Mouse (Mus musculus) gastrocnemius, postnatal 36 days (tissue): ENCODE measurements around the gene AC124108.1. TPM values are rescaled to one million over a fixed set of nuclear protein-coding genes. Genes with fewer than 3 reads are reported as not detected.

ENCODE experiments used
- DNase-seq, 2 experiments: peaks; one replicate each; pipeline ENCODE4 v3.0.0; 2022
- intact Hi-C: fragments of 180-260 bp; cut with DNase I; formaldehyde crosslinking; loops from one replicate; pipeline ENCODE4 v1.15.1; 2025
- long read RNA-seq, 2 experiments: library from polyadenylated mRNA; stranded (forward); transcript quantifications; one replicate each; pipeline ENCODE4 v2.0.0; 2021
- total RNA-seq, 2 experiments: library from RNA; stranded (reverse); gene quantifications; 2 replicates each; pipeline ENCODE4 v1.2.3; 2021

Gene AC124108.1
- not detected for total RNA-seq
- long read RNA-seq, experiment 1, result 0 reads
- long read RNA-seq, experiment 2, result 0 reads

- intact Hi-C loops, result no loop called here
- no peak for DNase-seq
Measured at GRCm38 (mm10) chr1:132191093-132191785, at the start of gene AC124108.1, which contains the start of gene Lemd1. TSS of gene AC124108.1 (plus strand) at chr1:132191457. TSS of gene Lemd1 (plus strand) at chr1:132191431.

GRCm38 (mm10) chr1:132141753-132142152 is 49.5 kb upstream of the AC124108.1 start:
- intact Hi-C loops, result no loop called here
- DNase-seq, result no peak

- no peak for DNase-seq
- intact Hi-C loops, result no loop called here
Measured at GRCm38 (mm10) chr1:132143079-132143478, 48.2 kb upstream of the AC124108.1 start.

- intact Hi-C loops, result no loop called here
- DNase-seq, result no peak
Measured at GRCm38 (mm10) chr1:132143730-132144129, 47.5 kb upstream of the AC124108.1 start.

- DNase-seq, result no peak
- intact Hi-C loops, result no loop called here
Measured at GRCm38 (mm10) chr1:132144223-132144622, 47.0 kb upstream of the AC124108.1 start.

GRCm38 (mm10) chr1:132144837-132145236 is 46.4 kb upstream of the AC124108.1 start:
- intact Hi-C loops, result no loop called here
- DNase-seq, result no peak

- intact Hi-C loops, result no loop called here
- no peak for DNase-seq
Measured at GRCm38 (mm10) chr1:132145973-132146685, 45.1 kb upstream of the AC124108.1 start.

- intact Hi-C loops, result no loop called here
- DNase-seq, result no peak
Measured at GRCm38 (mm10) chr1:132149410-132149809, 41.8 kb upstream of the AC124108.1 start.

- intact Hi-C loops, result no loop called here
- DNase-seq, result no peak
Measured at GRCm38 (mm10) chr1:132150171-132150570, 41.1 kb upstream of the AC124108.1 start.

GRCm38 (mm10) chr1:132150817-132151601 is 40.2 kb upstream of the AC124108.1 start:
- no peak for DNase-seq
- intact Hi-C loops, result no loop called here

GRCm38 (mm10) chr1:132151908-132152307 is 39.3 kb upstream of the AC124108.1 start:
- intact Hi-C loops, result no loop called here
- DNase-seq, result no peak

- DNase-seq, result no peak
- intact Hi-C loops, result no loop called here
Measured at GRCm38 (mm10) chr1:132153086-132153690, 38.1 kb upstream of the AC124108.1 start.

GRCm38 (mm10) chr1:132153691-132154090 is 37.6 kb upstream of the AC124108.1 start:
- no peak for DNase-seq
- intact Hi-C loops, result no loop called here

- DNase-seq, result peak; percentile 64 to 77
- intact Hi-C loops, result loop anchor here (1.0 to 5.0 kb wide), 3 partner anchors 34 to 197 kb away; no protein-coding TSS in a partner anchor
Measured at GRCm38 (mm10) chr1:132155737-132156136, 35.5 kb upstream of the AC124108.1 start.

GRCm38 (mm10) chr1:132157016-132157781 is 34.1 kb upstream of the AC124108.1 start:
- intact Hi-C loops, result loop anchor here (2.0 to 5.0 kb wide), 2 partner anchors 80 to 195 kb away; no protein-coding TSS in a partner anchor
- DNase-seq, result peak; percentile 80 to 85

- DNase-seq, result no peak
- intact Hi-C loops, result loop anchor here (2.0 to 5.0 kb wide), 3 partner anchors 79 to 194 kb away; no protein-coding TSS in a partner anchor
Measured at GRCm38 (mm10) chr1:132157808-132158207, 33.4 kb upstream of the AC124108.1 start.

- intact Hi-C loops, result loop anchor here (2.0 to 5.0 kb wide), 2 partner anchors 146 to 194 kb away; no protein-coding TSS in a partner anchor
- DNase-seq, result peak in 1 of 2 experiments; percentile 33
Measured at GRCm38 (mm10) chr1:132158741-132159140, 32.5 kb upstream of the AC124108.1 start.

- intact Hi-C loops, result loop anchor here (2.0 to 5.0 kb wide), 2 partner anchors 145 to 193 kb away; no protein-coding TSS in a partner anchor
- DNase-seq, result no peak
Measured at GRCm38 (mm10) chr1:132159681-132160080, 31.6 kb upstream of the AC124108.1 start.

- DNase-seq, result no peak
- intact Hi-C loops, result no loop called here
Measured at GRCm38 (mm10) chr1:132161211-132161880, 29.9 kb upstream of the AC124108.1 start.
